Mouse (Mus musculus): ENCODE measurements at regions not wholly inside any gene's neighbourhood (a gene's known extent, or its start where the extent isn't known, plus 50 kb on each side); places are given as distances from the start of the nearest gene placed in this dataset.
A peak's percentile ranks its signal among the peaks of the same experiment; 100 is the strongest.

GRCm38 (mm10) chr5:150890086-150890485 is 62.3 kb upstream of the Kl start:
- TF ChIP-seq CTCF (IDR thresholded peaks at IDR 0.05; ENCODE audit: control insufficient read depth, insufficient read depth, insufficient replicate concordance, low read depth, low read length) (no peak), POLR2A (IDR thresholded peaks at IDR 0.05; ENCODE audit: control insufficient read depth, low read depth, low read length) (peak; percentile 79; the same call in 1 of the 2 replicates)
